Mouse (Mus musculus) retina, postnatal 1 day (tissue): Measurements from ENCODE around the gene Fam20a.

Experiments
- DNase-seq: peaks from one replicate; pipeline ENCODE4 v3.0.0-alpha.2; 2012

Gene Fam20a

GRCm38 (mm10) chr11:109651566-109652024 lies 70.5 kb downstream of the Fam20a start:
- DNase-seq: peak; percentile 58

- DNase-seq: peak; percentile 95
Observed at GRCm38 (mm10) chr11:109650788-109651565, 71.1 kb downstream of the Fam20a start.

GRCm38 (mm10) chr11:109649975-109650701 lies 71.9 kb downstream of the Fam20a start:
- peak; percentile 90 for DNase-seq

- DNase-seq: no peak
Observed at GRCm38 (mm10) chr11:109649206-109649605, 72.9 kb downstream of the Fam20a start, which contains the start of gene Prkar1a. TSS of gene Prkar1a (plus strand) at chr11:109649405.

- DNase-seq: peak; percentile 43
Observed at GRCm38 (mm10) chr11:109648510-109648909, 73.6 kb downstream of the Fam20a start.

- DNase-seq: no peak
Observed at GRCm38 (mm10) chr11:109641498-109642222, 80.4 kb downstream of the Fam20a start.

GRCm38 (mm10) chr11:109635871-109636395 lies 86.1 kb downstream of the Fam20a start:
- no peak for DNase-seq

- no peak for DNase-seq
Observed at GRCm38 (mm10) chr11:109634928-109635327, 87.2 kb downstream of the Fam20a start.

- DNase-seq: no peak
Observed at GRCm38 (mm10) chr11:109629021-109629521, 93.0 kb downstream of the Fam20a start.

GRCm38 (mm10) chr11:109628099-109628498 lies 94.0 kb downstream of the Fam20a start:
- DNase-seq: no peak

- no peak for DNase-seq
Observed at GRCm38 (mm10) chr11:109627648-109628047, 94.4 kb downstream of the Fam20a start.

- DNase-seq: no peak
Observed at GRCm38 (mm10) chr11:109623238-109623637, 98.8 kb downstream of the Fam20a start.

- peak; percentile 48 for DNase-seq
Observed at GRCm38 (mm10) chr11:109622518-109623037, 99.5 kb downstream of the Fam20a start.

GRCm38 (mm10) chr11:109621183-109621582 lies 100.9 kb downstream of the Fam20a start:
- DNase-seq: peak; percentile 78

- DNase-seq: no peak
Observed at GRCm38 (mm10) chr11:109620356-109620755, 101.7 kb downstream of the Fam20a start.
